Mouse (Mus musculus): ENCODE results near the gene Aacs.

Aacs gene

DNA sequence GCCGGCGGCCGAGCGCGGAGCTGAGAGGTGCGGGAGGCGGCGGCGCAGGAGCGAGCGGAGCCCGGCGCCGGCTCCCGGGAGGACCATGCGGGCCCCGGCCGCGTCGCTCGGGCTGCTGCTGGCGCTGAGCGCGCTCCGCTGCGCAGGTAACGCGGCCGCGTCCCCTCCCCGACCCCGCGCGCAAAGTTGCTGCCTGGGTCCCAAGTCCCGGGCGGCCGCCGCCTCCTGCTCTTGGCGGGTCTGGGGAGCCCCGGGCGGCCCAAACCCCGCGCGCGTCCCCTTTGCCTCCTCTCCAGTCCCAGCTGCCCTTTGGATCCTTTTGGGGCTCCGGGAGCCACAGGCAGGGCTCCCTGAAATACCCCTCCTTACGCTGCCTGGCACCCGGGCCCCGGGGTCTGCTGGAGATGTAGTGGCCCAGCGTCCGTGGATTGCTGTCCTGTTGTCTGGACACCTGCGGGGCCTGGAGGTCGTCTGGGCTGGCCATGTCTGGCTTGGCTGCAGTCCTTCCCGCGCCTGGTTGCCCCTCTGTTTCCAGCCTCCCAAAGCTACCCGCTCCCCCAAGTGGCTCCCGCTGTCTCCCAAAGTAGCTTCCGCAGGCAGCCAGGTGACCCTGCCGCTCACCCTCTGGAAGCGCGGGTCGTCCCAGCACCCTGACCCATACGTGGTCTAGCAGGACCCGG is 57.1 kb downstream of the Aacs start:
- no peak for DNase-seq (ENCODE audit: extremely low read depth, insufficient read length, low spot score)

DNA sequence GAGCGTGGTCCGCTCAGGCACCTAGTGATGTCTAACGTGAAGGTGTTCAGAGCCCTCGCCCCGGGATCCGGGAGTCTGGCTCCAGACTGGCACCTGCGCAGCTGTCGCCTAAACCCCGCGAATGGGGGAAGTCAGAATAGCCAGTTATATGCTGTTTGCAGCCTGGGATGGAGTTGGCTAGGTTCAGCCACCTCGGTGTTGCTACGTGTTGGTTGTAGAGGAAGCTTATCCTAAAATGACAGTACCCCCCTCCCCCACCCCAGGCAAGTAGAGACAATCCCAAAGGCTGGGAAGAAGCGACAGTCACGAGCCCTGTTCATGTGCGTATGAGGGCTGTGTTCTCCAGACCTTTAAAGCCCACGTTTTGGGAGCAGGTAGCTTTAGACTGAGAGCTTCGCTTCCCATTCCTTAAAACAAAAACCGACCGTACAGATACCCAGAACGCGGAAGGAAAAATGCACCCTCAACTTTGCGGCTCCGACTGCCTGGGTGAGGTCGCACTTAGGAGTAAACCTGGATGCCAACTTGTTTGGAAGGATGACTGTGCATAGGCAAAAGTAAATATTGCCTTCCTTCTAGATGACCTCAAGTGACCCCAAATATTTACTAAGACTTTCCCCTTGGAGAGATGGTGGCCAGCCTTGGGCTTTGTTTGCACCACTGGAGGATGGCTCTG is 57.7 kb downstream of the Aacs start:
- DNase-seq (ENCODE audit: extremely low read depth, insufficient read length, low spot score), result no peak

- no peak for DNase-seq (ENCODE audit: extremely low read depth, insufficient read length, low spot score)
These were observed 58.6 kb downstream of the Aacs start for GRCm38 (mm10) chr5:125534168-125534610.

DNA sequence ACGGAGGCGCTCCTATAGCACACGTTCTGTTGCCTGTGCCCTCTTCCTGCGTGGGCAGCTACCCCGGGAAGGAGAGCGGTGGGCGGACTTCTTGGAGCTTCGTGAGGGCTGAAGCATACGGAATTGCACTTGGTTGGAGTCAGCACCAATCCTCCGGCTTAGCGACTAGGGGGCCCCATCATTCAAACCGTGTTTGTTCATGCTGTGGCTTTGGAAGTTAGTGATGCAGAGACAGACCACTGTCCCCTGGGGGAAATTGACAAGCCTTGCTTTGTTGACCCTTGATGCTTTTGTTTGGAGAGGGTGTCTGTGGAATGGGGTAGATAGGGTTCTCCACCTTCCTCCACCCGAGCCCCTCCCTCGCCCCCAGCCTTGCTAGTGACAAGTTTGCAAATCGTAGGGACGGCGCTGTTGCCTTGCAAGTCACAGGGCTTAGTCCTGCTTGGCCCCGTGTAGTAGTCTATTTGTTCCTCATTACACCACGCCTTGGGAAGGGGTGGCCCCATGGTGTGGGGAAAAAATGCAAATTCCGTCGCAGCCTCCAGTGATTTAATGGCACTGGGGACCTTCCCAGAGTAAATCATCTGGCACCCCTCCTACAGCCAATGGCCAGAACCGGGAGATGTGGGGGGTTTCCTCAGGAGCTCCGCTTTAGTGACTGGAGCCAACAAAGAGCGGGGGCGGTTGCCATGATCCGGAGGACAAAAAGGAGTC is 59.2 kb downstream of the Aacs start:
- DNase-seq (ENCODE audit: extremely low read depth, insufficient read length, low spot score), result no peak

- no peak for DNase-seq (ENCODE audit: extremely low read depth, insufficient read length, low spot score)
These were observed 69.5 kb downstream of the Aacs start for GRCm38 (mm10) chr5:125545090-125545489.

- DNase-seq (ENCODE audit: extremely low read depth, insufficient read length, low spot score), result no peak
These were observed 70.7 kb downstream of the Aacs start for GRCm38 (mm10) chr5:125546293-125546692.

GRCm38 (mm10) chr5:125549750-125550489 is 74.3 kb downstream of the Aacs start:
- no peak for DNase-seq (ENCODE audit: extremely low read depth, insufficient read length, low spot score)

- DNase-seq (ENCODE audit: extremely low read depth, insufficient read length, low spot score), result no peak
These were observed 80.1 kb downstream of the Aacs start for GRCm38 (mm10) chr5:125555732-125556131.

GRCm38 (mm10) chr5:125563492-125563891 is 87.9 kb downstream of the Aacs start:
- no peak for DNase-seq (ENCODE audit: extremely low read depth, insufficient read length, low spot score)

DNA sequence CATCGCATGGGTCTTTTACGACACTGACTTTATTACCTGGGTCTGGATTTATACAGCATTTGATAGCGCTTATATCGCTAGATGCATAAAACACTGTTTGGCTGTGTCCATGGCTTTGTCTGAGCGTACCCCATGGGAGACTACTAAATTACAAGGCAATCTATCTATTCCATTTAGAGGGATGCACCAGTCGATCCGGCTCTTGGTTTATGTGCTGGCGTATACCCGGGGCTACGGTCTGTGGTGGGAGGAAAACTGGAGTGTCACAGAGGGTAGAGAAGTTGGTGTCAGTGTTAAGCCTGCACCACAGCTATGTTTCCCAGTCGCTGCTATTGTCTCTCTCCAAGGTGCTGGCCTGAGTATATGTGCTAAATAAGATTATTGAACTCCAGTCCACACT is 90.1 kb downstream of the Aacs start:
- DNase-seq (ENCODE audit: extremely low read depth, insufficient read length, low spot score), result no peak

Data from 3134 (cell line).